15 mouse cellular contexts compared by ENCODE assay signal in the genomic region with DNA sequence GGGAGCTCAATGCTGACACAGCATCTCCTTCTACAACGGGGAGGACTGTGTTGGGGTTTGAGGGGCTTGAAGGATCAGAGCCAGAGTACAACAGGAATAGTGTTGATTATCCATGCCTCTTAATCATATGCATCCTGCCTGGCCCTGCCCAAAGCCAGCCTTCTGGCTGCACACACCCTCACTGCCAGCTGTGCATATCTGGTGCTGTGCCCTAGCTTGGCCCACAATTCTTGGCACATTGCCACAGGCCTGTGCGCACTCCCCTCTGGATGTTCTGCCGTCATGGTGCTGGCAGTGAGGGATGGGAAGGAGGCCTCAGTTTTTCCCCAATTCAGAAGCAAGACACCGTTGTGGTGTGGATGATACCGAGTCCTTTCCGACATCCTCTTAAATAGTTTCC. TPM values are rescaled to one million over a fixed set of nuclear protein-coding genes. Genes with fewer than 3 reads are reported as not detected.
A peak's percentile ranks its signal among the peaks of the same experiment; 100 is the strongest.
DNase-seq lines count a peak whose midpoint lies in the region; ATAC-seq and TF ChIP-seq lines count a peak whose summit lies in the region.
"Had no signal": no experiment of that assay in that cellular context is flagged by ENCODE, and none has a peak within 500 bp of the region (broad histone marks: within the 10 kb centered on the region; RNA-seq: fewer than 3 reads in every experiment).

No protein-coding gene starts in this region.

- no peak overlapping the region for H3K4me3 ChIP-seq in midbrain, postnatal 0 days (ENCODE audit: low read depth, low read length)
- H3K4me3 ChIP-seq: liver, embryonic 13.5 days; myocyte had no signal

- no peak overlapping the region for H3K9ac ChIP-seq in midbrain, postnatal 0 days (replicated peaks; ENCODE audit: low read length, poor library complexity, severe bottlenecking)
- H3K9ac ChIP-seq: liver, embryonic 13.5 days had no signal

- no peak overlapping the region for H3K27ac ChIP-seq in midbrain, postnatal 0 days (ENCODE audit: low read depth, low read length)
- H3K27ac ChIP-seq: liver, embryonic 13.5 days had no signal

- no peaks in the 10 kb centered on the region for H3K9me3 ChIP-seq in midbrain, postnatal 0 days (ENCODE audit: low read length)
- H3K9me3 ChIP-seq: liver, embryonic 13.5 days had no signal

- H3K4me1 ChIP-seq in midbrain, postnatal 0 days (ENCODE audit: insufficient read depth, low read length), result no peaks in the 10 kb centered on the region
- H3K4me1 ChIP-seq: liver, embryonic 13.5 days had no signal

- no peak for TF ChIP-seq CTCF in midbrain, postnatal 0 days (IDR thresholded peaks at IDR 0.05)

- 70% methylated on average over 6 of the region's 6 CpGs for WGBS in midbrain, postnatal 0 days

- H3K4me2 ChIP-seq in midbrain, postnatal 0 days (ENCODE audit: low read depth, low read length, poor library complexity, severe bottlenecking), result no peak overlapping the region
- H3K4me2 ChIP-seq: liver, embryonic 13.5 days had no signal

- H3K36me3 ChIP-seq in midbrain, postnatal 0 days (ENCODE audit: insufficient read depth, low read length), result no peaks in the 10 kb centered on the region
- H3K36me3 ChIP-seq: liver, embryonic 13.5 days had no signal

- H3K27me3 ChIP-seq in midbrain, postnatal 0 days (ENCODE audit: insufficient read depth, low read length), result 0 out of 2 replicates have a peak, but pooled peaks cover 4% of the 10 kb centered on the region

- no peak for ATAC-seq in midbrain, postnatal 0 days (ENCODE audit: low FRiP score)

- peak; percentile 72 to 74 for DNase-seq in cerebellum, postnatal 10 days
- no peak for DNase-seq in cerebellum, adult 9-11 months
- peak; percentile 14 for DNase-seq in kidney, postnatal 14 days
- DNase-seq in kidney, adult 8-10 months, result no peak
- peak; percentile 13 for DNase-seq in ovary, postnatal 14 days (ENCODE audit: low spot score)
- no peak for DNase-seq in ovary, postnatal 10 days (ENCODE audit: low spot score)
- DNase-seq in midbrain, postnatal 0 days (ENCODE audit: low spot score), result peak; percentile 64
- no peak for DNase-seq in thymus, postnatal 0 days (ENCODE audit: low spot score)
- DNase-seq: adrenal gland, adult 2 months; cerebellum, adult 8-10 months; liver, embryonic 13.5 days had no signal

RNA-seq across cellular contexts. Expression of gene Efcab8, which starts 44.9 kb away (rescaled TPM):
- 0.24 TPM in 1 of 2 replicates, not detected in the other for total RNA-seq in midbrain, postnatal 0 days (2014; rRNA removed)
- not detected in 2 replicates for polyA plus RNA-seq in midbrain, postnatal 0 days (2015; fragmentation: Nextera tagmentation; extraction: Ambion mirVana)
- polyA plus RNA-seq in thymus, postnatal 0 days (2015; fragmentation: Nextera tagmentation; extraction: Ambion mirVana), result 0.57 and 0.85 TPM in 2 replicates
- total RNA-seq: heart, adult 8-10 months had no signal
- polyA plus RNA-seq: liver, embryonic 13.5 days had no signal

RNA-seq across cellular contexts. Expression of gene Sun5, which starts 46.3 kb away (rescaled TPM):
- total RNA-seq in midbrain, postnatal 0 days (2014; rRNA removed), result not detected in 2 replicates
- not detected in 2 replicates for polyA plus RNA-seq in midbrain, postnatal 0 days (2015; fragmentation: Nextera tagmentation; extraction: Ambion mirVana)
- not detected in 2 replicates for polyA plus RNA-seq in thymus, postnatal 0 days (2015; fragmentation: Nextera tagmentation; extraction: Ambion mirVana)
- total RNA-seq: adrenal gland, adult 2 months; heart, adult 8-10 months; MEL had no signal
- polyA plus RNA-seq: adrenal gland, adult 2 months; large intestine, adult 2 months; liver, embryonic 13.5 days; myocyte had no signal

RNA-seq across cellular contexts. Expression of gene Bpifb2, which starts 50.3 kb away (rescaled TPM):
- total RNA-seq in midbrain, postnatal 0 days (2014; rRNA removed), result 0.28 and 0.33 TPM in 2 replicates
- 0.28 and 0.34 TPM in 2 replicates for polyA plus RNA-seq in midbrain, postnatal 0 days (2015; fragmentation: Nextera tagmentation; extraction: Ambion mirVana)
- polyA plus RNA-seq in thymus, postnatal 0 days (2015; fragmentation: Nextera tagmentation; extraction: Ambion mirVana), result 0.22 and 0.33 TPM in 2 replicates
- total RNA-seq: heart, adult 8-10 months; MEL had no signal
- polyA plus RNA-seq: adrenal gland, adult 2 months; large intestine, adult 2 months; liver, embryonic 13.5 days; myocyte had no signal

Comparison
In these comparisons a context has a peak if more than half of its experiments do, and no peak if none do; other contexts are left out.
1. DNase-seq: peak in cerebellum, postnatal 10 days (2 of 2), kidney, postnatal 14 days (single experiment), ovary, postnatal 14 days (single experiment) and midbrain, postnatal 0 days (single experiment); none in cerebellum, adult 9-11 months (single experiment), kidney, adult 8-10 months (0 of 2), ovary, postnatal 10 days (single experiment) and thymus, postnatal 0 days (single experiment).